Mouse (Mus musculus): ENCODE results near the gene Gon7. TPM values are rescaled to one million over a fixed set of nuclear protein-coding genes. Genes with fewer than 3 reads are reported as not detected.

The Gon7 gene
- polyA plus RNA-seq, 1 experiment, result 10.4 TPM

GRCm38 (mm10) chr12:102725761-102726175 is 31.8 kb downstream of the Gon7 start:
- peaks cover 41% of the 10 kb centered on the region for H3K4me1 ChIP-seq
- peaks cover 7% of the 10 kb centered on the region for H3K9me3 ChIP-seq
- no peak for TF ChIP-seq GATA1 (IDR thresholded peaks at IDR 0.05; ENCODE audit: borderline replicate concordance, low read length)
- TF ChIP-seq FLI1 (IDR thresholded peaks at IDR 0.05; ENCODE audit: low read length), result no peak
- H3K36me3 ChIP-seq (replicated peaks; ENCODE audit: low read length), result no peaks in the 10 kb centered on the region
- peaks cover 2% of the 10 kb centered on the region for H3K27me3 ChIP-seq (replicated peaks)
- H3K4me3 ChIP-seq (replicated peaks), result peak overlapping the region; percentile 38

DNA sequence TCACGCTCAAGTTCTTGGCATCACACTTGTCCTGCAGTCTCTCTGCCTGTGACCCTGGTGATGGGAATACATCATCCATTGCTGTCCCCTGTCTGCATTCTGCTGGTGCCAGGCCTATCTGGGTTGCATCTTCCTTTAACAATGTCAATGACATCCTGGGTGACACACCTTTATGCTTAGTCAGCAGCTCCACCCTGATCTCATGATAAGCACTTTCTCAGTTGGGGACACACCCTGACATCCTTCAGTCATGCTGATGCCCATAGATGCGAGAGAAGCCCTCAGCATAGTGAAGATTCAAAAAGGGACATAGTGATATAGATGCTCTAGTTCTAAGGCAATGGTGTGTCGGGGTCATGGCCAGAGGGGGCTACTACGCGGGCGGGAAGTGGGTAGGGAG is 32.5 kb downstream of the Gon7 start:
- no peaks in the 10 kb centered on the region for H3K36me3 ChIP-seq (replicated peaks; ENCODE audit: low read length)
- TF ChIP-seq FLI1 (IDR thresholded peaks at IDR 0.05; ENCODE audit: low read length), result no peak
- no peak for TF ChIP-seq GATA1 (IDR thresholded peaks at IDR 0.05; ENCODE audit: borderline replicate concordance, low read length)

DNA sequence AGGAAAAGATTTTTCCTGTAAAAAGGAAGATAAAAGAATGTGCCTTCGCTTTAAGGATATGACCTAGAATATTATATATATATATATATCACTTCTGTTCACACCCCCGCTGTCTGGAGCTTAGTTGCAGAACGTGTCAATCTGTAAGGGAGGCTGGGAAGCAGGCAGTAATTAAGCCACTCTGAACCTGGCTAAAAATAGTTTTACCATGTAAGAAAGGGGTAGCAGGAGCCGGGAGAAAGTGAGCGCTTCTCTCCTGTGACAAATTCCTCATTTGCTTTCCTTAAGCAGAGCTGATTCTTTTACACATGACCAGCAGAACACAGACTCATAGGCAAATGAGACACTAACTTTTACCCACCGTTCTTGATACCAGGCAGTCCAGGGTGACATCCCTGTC is 33.7 kb downstream of the Gon7 start:
- Histone ChIP-seq H3K4me3 (replicated peaks) (no peak overlapping the region), H3K36me3 (replicated peaks; ENCODE audit: low read length) (no peaks in the 10 kb centered on the region), H3K27me3 (replicated peaks) (peaks cover 2% of the 10 kb centered on the region), H3K9me3 (peaks cover 7% of the 10 kb centered on the region), H3K4me1 (peaks cover 30% of the 10 kb centered on the region)
- TF ChIP-seq GATA1 (IDR thresholded peaks at IDR 0.05; ENCODE audit: borderline replicate concordance, low read length) (no peak), FLI1 (IDR thresholded peaks at IDR 0.05; ENCODE audit: low read length) (no peak)

More for the DNA sequence above, 32.5 kb downstream of the Gon7 start:
- peaks cover 2% of the 10 kb centered on the region for H3K27me3 ChIP-seq (replicated peaks)
- peaks cover 36% of the 10 kb centered on the region for H3K4me1 ChIP-seq
- peak overlapping the region; percentile 4 for H3K4me3 ChIP-seq (replicated peaks)
- H3K9me3 ChIP-seq, result peaks cover 7% of the 10 kb centered on the region

- TF ChIP-seq FLI1 (IDR thresholded peaks at IDR 0.05; ENCODE audit: low read length) (no peak), GATA1 (IDR thresholded peaks at IDR 0.05; ENCODE audit: borderline replicate concordance, low read length) (no peak)
- Histone ChIP-seq H3K4me1 (peaks cover 26% of the 10 kb centered on the region), H3K27me3 (replicated peaks) (no peaks in the 10 kb centered on the region), H3K9me3 (peaks cover 7% of the 10 kb centered on the region), H3K4me3 (replicated peaks) (no peak overlapping the region), H3K36me3 (replicated peaks; ENCODE audit: low read length) (no peaks in the 10 kb centered on the region)
Measured at GRCm38 (mm10) chr12:102722966-102723365, 34.6 kb downstream of the Gon7 start.

DNA sequence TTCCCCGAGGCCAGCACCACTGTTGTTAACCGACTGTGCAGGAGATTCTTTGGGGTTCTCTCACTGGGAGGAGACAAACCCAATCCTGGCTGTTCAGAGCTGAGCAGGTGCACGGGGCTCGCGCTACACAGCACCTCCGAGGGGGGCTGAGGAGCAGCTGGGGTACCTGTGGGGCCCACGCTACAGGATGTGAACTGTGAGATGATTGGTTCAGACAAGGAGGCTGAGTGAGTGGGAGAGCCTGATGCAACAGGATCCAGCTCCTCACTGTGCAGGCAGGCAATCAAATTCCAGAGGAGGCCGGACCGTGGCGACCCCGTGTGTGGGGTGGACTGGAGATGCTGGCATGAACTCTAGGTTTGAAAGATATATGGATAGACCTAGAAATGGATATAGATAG is 35.2 kb downstream of the Gon7 start:
- no peaks in the 10 kb centered on the region for H3K27me3 ChIP-seq (replicated peaks)
- no peak overlapping the region for H3K4me3 ChIP-seq (replicated peaks)
- H3K9me3 ChIP-seq, result peaks cover 5% of the 10 kb centered on the region
- TF ChIP-seq GATA1 (IDR thresholded peaks at IDR 0.05; ENCODE audit: borderline replicate concordance, low read length), result no peak
- no peak for TF ChIP-seq FLI1 (IDR thresholded peaks at IDR 0.05; ENCODE audit: low read length)
- peaks cover 26% of the 10 kb centered on the region for H3K4me1 ChIP-seq
- no peaks in the 10 kb centered on the region for H3K36me3 ChIP-seq (replicated peaks; ENCODE audit: low read length)

DNA sequence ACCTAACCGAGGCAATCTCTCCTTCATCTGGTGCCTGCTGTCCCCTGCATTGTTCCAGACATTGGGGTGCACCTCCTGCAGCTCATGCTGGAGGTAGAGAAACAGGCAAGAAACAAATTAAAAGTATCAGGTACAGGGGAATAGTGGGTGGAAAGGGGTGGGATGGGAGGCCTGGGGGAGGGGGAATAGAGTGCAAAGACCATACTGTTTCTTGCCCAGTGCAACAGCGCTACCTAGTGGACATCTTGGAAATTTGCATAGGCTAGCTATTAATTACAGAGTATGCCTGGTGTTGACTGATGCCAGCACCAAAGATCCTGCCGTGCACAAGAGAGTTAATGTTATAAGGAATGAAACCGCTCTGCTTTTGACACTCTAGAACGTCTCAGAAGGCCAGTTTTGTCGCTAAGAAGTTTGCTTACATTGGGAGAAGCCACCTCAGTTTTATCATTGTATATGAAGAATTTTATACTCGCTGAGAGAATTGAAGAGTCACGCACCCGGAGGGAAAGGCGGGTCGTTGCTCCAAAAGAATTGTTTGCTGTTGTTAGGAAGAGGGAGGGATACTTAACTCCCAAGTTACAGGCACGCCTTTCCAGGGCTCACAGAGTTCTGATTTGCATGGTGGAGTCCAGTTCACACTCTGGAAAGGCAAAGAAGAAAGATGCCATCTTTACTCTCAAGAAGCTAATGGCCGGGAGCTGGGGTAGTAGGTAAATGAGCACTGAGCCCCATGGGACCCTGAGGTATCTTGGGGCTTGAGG is 37.9 kb downstream of the Gon7 start:
- Histone ChIP-seq H3K27me3 (replicated peaks) (no peaks in the 10 kb centered on the region), H3K9me3 (no peaks in the 10 kb centered on the region), H3K36me3 (replicated peaks; ENCODE audit: low read length) (no peaks in the 10 kb centered on the region), H3K4me3 (replicated peaks) (no peak overlapping the region), H3K4me1 (peaks cover 10% of the 10 kb centered on the region)
- TF ChIP-seq GATA1 (IDR thresholded peaks at IDR 0.05; ENCODE audit: borderline replicate concordance, low read length), result no peak
- TF ChIP-seq FLI1 (IDR thresholded peaks at IDR 0.05; ENCODE audit: low read length), result no peak

DNA sequence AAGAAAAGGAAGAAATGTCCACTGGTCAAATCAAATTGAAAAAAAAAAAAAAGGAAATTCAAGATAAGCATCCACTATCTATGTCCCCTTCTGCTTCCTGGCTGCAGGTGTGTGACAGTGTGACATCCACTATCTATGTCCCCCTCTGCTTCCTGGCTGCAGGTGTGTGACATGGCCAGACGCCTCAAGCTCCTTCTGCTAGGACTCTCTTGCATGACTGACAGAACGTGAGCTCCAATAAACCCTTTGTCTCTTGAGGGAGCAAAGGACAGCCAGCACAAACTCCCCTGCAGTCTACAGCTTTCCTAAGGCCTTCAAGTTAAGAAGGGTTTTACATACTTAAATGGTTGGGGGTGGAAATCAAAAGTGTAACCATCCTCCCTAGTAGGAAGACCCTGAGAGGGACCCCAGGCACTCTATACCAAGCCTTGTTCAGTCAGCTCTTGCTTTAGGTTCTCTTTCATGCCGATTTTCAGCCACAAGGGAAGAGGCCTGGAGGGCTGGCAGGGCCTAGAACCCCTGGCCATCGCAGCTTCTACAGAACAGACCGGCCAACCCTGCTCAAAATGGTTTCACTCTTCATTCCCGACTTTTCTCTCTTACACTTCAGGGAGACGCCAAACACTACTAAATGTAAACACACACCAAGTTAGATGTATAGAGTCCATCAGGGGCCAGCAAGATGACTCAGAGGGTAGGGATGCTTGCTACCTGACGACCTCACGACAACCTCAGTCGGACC is 42.8 kb downstream of the Gon7 start:
- no peaks in the 10 kb centered on the region for H3K27me3 ChIP-seq (replicated peaks)
- H3K36me3 ChIP-seq (replicated peaks; ENCODE audit: low read length), result no peaks in the 10 kb centered on the region
- H3K4me3 ChIP-seq (replicated peaks), result peak overlapping the region; percentile 6
- H3K4me1 ChIP-seq, result peaks cover 16% of the 10 kb centered on the region; the same call in 1 of the 2 replicates
- TF ChIP-seq GATA1 (IDR thresholded peaks at IDR 0.05; ENCODE audit: borderline replicate concordance, low read length), result no peak
- TF ChIP-seq FLI1 (IDR thresholded peaks at IDR 0.05; ENCODE audit: low read length), result no peak
- H3K9me3 ChIP-seq, result no peaks in the 10 kb centered on the region

DNA sequence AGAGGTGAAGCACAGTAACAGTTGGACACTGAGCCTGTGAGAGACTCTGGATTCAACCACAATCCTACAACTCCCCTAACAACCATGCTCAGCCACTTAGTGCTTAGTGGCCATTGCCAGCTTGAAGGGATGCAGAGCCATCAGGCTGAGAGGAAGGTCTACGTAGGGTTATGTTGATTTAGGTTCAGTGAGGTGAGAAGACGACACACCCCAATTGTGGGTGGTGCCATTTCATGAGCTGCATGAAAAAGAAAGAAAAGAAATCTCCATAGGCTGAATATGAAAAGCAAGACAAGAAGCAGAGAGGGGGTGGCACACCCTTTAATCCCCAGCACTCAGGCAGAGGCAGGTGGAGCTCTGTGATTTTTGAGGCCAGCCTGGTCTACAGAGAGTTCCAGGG is 43.5 kb downstream of the Gon7 start:
- H3K9me3 ChIP-seq, result no peaks in the 10 kb centered on the region
- H3K36me3 ChIP-seq (replicated peaks; ENCODE audit: low read length), result no peaks in the 10 kb centered on the region
- peaks cover 16% of the 10 kb centered on the region; the same call in 1 of the 2 replicates for H3K4me1 ChIP-seq
- H3K4me3 ChIP-seq (replicated peaks), result no peak overlapping the region
- no peaks in the 10 kb centered on the region for H3K27me3 ChIP-seq (replicated peaks)
- TF ChIP-seq FLI1 (IDR thresholded peaks at IDR 0.05; ENCODE audit: low read length) (no peak), GATA1 (IDR thresholded peaks at IDR 0.05; ENCODE audit: borderline replicate concordance, low read length) (no peak)

DNA sequence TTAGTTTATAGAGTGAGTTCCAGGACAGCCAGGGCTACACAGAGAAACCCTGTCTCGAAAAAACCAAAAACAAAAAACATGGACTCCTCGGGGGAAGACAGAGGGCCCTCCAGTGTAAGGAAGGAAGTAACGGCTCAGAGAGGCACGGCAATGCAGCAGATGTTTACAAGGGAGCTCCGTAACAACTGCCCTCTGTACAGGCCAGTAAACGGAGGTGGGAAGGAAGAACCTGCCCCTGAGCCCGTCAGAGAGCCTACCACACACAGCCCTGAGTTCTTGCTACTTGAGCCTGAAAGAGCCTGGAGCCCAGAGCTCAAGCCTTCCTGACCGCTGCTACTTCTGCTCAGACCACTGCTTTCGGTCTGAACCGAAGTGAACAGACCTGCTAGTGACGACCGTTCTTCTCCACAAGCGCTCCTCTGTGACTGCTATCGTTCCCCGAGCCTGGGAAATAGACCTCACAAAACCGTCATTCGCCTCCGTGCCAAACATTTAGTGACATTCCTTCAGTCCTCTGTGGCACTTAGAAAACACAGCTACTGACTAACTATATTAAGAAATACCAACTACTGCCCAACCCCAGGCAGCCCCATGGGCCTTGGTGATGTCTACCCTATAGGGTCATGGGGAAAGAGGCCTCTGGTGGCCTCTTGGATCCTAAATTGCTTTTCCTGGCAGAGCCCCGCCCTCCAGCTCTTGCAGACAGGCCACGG is 44.3 kb downstream of the Gon7 start:
- Histone ChIP-seq H3K4me1 (peaks cover 16% of the 10 kb centered on the region; the same call in 1 of the 2 replicates), H3K36me3 (replicated peaks; ENCODE audit: low read length) (no peaks in the 10 kb centered on the region), H3K9me3 (no peaks in the 10 kb centered on the region), H3K4me3 (replicated peaks) (peak overlapping the region; percentile 28), H3K27me3 (replicated peaks) (no peaks in the 10 kb centered on the region)
- no peak for TF ChIP-seq GATA1 (IDR thresholded peaks at IDR 0.05; ENCODE audit: borderline replicate concordance, low read length)
- no peak for TF ChIP-seq FLI1 (IDR thresholded peaks at IDR 0.05; ENCODE audit: low read length)
